Mouse (Mus musculus): ENCODE data around the gene Scg5.

Gene Scg5

GRCm38 (mm10) chr2:113749309-113749708 lies 79.6 kb downstream of the Scg5 start:
- DNase-seq, result no peak

GRCm38 (mm10) chr2:113728581-113728980 lies 100.3 kb downstream of the Scg5 start:
- DNase-seq, result no peak
